Mouse (Mus musculus): ENCODE measurements around the gene H2-Aa. TPM values are rescaled to one million over a fixed set of nuclear protein-coding genes. Genes with fewer than 3 reads are reported as not detected.

Gene H2-Aa
- total RNA-seq, 2 experiments from 2014 or later = 0.68 to 1.2 TPM

DNA sequence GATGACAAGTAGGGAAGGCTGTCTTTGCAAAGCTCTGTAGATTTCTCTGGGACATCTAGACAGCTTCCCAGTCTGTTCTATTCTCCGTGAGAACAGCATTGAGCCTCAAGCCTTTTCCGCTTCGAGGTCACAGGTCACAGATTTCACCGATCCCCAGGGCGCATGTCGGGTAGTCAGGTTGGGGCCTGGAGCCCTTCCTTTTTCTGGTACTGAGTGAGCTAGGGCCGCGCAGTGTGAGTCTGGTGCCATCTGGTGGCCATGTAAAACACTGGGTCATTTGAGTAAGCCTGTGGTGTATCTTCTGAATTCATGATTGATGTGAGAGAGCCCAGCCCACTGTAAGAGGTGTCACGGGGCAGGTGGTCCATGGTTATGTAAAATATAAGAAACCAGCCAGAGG, 52.7 kb downstream of the H2-Aa start:
- intact Hi-C loops (cut with DNase I) = loop anchor here (5.0 kb wide), 1 partner anchor 63 kb away; no protein-coding TSS in a partner anchor
- DNase-seq = peak; percentile 67

Other genes starting within 250 kb of the H2-Aa start
- 1 to 10 TPM; 6.8 to 9.8 TPM for gene Col11a2, start 248.4 kb downstream of the H2-Aa start, total RNA-seq (2021)
- not detected for gene H2-Oa, start 195.5 kb downstream of the H2-Aa start, total RNA-seq (2021)
- gene H2-DMa, start 168.3 kb downstream of the H2-Aa start, total RNA-seq (2021) = 10 to 100 TPM; 19.5 to 20.5 TPM
- 100 to 1,000 TPM; 247 to 267 TPM for gene Brd2, start 165.2 kb downstream of the H2-Aa start, total RNA-seq (2021)
- gene H2-DMb2, start 144.5 kb downstream of the H2-Aa start, total RNA-seq (2021) = under 1 TPM; 0.34 to 0.40 TPM
- under 1 TPM; 0.46 to 0.97 TPM for gene H2-DMb1, start 134.8 kb downstream of the H2-Aa start, total RNA-seq (2021)
- gene Tap1, start 100.3 kb downstream of the H2-Aa start, total RNA-seq (2021) = 1 to 10 TPM; 2.2 to 3.6 TPM
- 1 to 10 TPM in 1 of 2 experiments, under 1 TPM in 1; 0.77 to 1.1 TPM for gene Psmb9, start 100.1 kb downstream of the H2-Aa start, total RNA-seq (2021)
- gene Psmb8, start 90.1 kb downstream of the H2-Aa start, total RNA-seq (2021) = 1 to 10 TPM; 1.3 to 1.9 TPM
- 1 to 10 TPM; 3.1 to 3.5 TPM for gene Tap2, start 84.3 kb downstream of the H2-Aa start, total RNA-seq (2021)
- not detected for gene H2-Ob, start 48.9 kb downstream of the H2-Aa start, total RNA-seq (2021)
- gene H2-Ab1, start 30.1 kb downstream of the H2-Aa start, total RNA-seq (2021) = 1 to 10 TPM in 1 of 2 experiments, under 1 TPM in 1; 0.80 to 1.2 TPM
- 1 to 10 TPM in 1 of 2 experiments, under 1 TPM in 1; 0.48 to 2.3 TPM for gene H2-Eb1, start 18.0 kb upstream of the H2-Aa start, total RNA-seq (2021)
- not detected for gene H2-Eb2, start 37.8 kb upstream of the H2-Aa start, total RNA-seq (2021)
- gene Btnl2, start 67.0 kb upstream of the H2-Aa start, total RNA-seq (2021) = under 1 TPM; 0.36 to 0.38 TPM
- not detected for gene Btnl1, start 89.3 kb upstream of the H2-Aa start, total RNA-seq (2021)
- gene BC051142, start 111.0 kb upstream of the H2-Aa start, total RNA-seq (2021) = 10 to 100 TPM in 1 of 2 experiments, 1 to 10 TPM in 1; 8.2 to 11.1 TPM
- gene Btnl4, start 189.5 kb upstream of the H2-Aa start, total RNA-seq (2021) = not detected
- gene Btnl6, start 229.5 kb upstream of the H2-Aa start, total RNA-seq (2021) = not detected